Mouse (Mus musculus) natural killer cell, adult 2 months (primary cell): ENCODE results near the gene Coq9.
"Not testable (repeated sequence)": the region's sequence is repeated elsewhere in the genome, so short reads cannot be mapped to it uniquely, and the experiment has no call there.

ENCODE experiments used
- DNase-seq, 2 experiments: peaks; one replicate each; pipeline ENCODE4 v3.0.0; 2022; ENCODE audit warnings: low spot score in 2 of 2

The Coq9 gene

DNA sequence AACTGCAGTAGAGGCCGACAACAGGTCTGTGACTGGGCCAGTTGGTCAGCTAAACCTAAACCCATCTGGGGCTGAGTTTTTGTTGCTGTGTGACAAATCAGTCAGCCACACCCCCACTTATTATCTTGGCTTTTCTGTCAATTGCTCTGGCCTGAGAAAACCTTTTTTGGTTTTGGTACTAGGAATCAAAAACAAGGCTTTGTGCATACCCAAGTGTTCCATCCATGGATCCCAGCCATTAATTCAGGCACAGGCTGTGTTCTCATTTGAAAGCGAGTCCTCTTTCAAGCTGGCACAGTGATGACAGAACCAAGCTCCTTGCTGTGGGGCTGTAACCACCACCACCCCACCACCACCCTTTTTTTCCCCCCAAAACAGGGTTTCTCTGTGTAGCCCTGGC is 16.7 kb upstream of the Coq9 start:
- DNase-seq: no peak

DNA sequence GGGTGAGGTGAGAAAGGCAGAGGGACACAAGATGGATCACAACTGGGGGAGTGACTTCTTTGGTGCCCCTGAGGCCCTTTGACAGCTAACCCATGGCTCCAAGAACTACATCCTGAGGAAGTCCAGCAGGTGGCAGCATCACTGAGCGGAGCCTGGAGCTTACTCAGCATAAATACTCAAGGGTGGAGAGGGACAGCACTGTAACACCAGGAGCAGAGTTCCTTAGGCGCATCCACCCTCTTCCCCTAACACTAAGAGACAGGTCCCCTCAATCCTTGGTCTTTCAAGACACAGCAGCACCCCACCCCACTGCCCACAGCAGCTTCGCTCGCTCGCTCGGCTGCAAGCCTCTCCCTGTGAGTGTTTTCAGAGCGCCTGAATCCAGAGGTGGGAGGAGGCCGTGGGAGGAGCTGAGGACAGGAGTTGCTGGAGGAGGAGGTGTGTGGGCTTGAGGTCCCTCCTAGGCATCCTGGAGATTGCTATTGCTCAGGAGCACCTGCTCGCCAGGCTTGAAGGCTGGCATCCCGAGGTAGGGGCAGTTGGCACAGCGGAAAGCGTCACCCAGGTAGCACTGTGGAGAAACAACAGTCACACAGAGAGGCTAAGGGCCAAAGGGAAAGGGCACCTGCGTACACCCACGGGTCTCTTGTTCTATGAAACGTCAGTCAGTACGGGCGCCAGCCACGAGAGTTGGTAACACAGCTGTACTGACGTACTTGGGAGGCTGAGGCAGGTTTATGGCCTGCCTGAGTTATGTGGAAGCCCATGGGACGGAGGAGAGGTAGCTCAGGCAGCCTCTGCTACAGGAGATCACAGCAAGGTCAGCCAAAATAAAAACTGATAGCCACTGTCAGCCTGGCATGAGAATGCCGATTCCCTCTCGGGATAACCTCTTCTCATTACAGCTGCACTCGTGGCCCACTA is 15.2 kb upstream of the Coq9 start:
- DNase-seq: peak in 1 of 2 experiments; percentile 30

DNA sequence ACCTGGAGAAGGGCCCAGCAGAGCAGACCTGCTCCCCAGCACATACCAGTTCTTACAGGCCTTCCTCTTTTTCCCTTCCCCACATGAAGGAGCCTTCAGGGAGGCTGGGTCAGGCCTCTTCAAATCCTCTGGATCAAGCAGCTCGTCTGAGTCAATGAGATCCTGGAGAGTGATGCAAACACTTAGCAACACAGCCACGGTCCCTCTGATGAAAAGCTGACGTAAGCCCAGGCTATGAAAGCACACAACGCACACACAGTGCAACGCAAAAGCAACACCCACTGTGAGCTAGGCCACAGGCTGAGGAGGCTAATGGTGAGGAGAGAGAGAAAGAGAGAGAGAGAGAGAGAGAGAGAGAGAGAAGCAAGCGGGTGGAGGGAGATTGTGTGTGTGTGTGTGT is 13.0 kb upstream of the Coq9 start:
- no peak for DNase-seq

DNA sequence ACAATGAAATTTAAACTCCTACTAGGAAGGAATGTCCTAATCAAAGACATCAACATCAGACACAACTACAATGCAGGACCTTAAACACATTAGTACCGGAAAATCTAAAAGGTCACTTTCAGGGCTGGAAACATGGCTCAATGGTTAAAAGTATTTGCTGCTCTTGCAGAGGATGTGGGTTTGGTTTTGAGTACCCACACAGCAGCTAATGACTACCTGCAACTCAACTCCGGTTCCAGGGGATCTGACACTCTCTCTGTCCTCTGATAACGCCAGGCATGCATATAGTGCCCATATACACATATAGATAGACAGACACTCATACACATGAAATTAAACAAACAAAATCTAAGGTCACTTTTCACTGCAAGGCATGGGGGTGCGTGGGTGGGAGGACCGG is 11.9 kb upstream of the Coq9 start:
- DNase-seq: peak in 1 of 2 experiments; percentile 8

DNA sequence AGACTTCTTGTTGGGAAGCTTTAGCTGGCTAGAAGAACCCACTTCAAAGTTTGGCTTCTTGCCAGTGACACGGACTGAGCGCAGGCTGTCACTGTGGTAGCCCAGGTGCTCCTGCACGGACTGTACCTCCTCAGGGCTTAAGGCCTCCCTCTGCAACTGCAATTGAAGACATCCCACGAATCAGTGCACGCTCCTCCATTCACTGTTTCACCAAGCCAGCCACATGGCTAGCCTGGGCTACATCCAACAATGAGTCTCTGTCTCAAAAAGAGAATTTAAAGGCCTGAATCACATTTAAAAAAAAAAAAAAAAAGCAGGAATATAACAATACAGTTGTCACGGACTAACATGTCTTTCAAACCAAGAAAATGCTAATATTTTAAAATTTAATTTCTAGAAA is 9.8 kb upstream of the Coq9 start:
- no peak for DNase-seq

DNA sequence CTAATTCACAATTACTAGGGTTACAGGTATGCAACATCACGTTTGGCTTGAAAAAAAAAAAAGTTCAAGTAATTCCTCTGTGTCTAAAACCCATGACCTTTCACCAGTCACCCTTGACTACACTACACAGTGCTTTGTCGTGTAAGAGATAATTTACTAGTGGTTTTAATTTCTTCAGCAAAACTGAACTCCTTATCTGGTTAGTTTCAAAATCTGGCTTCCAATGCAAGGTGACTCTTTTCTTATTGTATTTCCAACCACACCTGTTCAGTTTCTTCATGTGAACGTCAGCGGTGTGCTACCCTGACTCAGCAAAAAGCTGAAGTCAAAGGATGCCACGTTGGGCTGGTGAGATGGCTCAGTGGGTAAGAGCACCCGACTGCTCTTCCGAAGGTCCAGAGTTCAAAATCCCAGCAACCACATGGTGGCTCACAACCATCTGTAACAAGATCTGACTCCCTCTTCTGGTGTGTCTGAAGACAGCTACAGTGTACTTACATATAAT is 4.2 kb upstream of the Coq9 start:
- not testable (repeated sequence) for DNase-seq

DNA sequence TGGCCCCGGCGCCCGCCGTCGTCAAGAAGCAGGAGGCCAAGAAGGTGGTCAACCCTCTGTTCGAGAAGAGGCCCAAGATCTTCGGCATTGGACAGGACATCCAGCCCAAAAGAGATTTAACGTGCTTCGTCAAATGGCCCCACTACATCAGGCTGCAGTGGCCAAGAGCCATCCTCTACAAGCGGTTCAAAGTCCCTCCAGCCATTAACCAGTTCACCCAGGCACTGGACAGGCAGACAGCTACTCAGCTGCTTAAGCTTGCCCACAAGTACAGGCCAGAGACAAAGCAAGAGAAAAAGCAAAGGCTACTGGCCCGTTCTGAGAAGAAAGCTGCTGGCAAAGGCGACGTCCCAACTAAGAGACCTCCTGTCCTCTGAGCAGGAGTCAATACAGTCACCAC is 2.4 kb upstream of the Coq9 start:
- not testable (repeated sequence) for DNase-seq

DNA sequence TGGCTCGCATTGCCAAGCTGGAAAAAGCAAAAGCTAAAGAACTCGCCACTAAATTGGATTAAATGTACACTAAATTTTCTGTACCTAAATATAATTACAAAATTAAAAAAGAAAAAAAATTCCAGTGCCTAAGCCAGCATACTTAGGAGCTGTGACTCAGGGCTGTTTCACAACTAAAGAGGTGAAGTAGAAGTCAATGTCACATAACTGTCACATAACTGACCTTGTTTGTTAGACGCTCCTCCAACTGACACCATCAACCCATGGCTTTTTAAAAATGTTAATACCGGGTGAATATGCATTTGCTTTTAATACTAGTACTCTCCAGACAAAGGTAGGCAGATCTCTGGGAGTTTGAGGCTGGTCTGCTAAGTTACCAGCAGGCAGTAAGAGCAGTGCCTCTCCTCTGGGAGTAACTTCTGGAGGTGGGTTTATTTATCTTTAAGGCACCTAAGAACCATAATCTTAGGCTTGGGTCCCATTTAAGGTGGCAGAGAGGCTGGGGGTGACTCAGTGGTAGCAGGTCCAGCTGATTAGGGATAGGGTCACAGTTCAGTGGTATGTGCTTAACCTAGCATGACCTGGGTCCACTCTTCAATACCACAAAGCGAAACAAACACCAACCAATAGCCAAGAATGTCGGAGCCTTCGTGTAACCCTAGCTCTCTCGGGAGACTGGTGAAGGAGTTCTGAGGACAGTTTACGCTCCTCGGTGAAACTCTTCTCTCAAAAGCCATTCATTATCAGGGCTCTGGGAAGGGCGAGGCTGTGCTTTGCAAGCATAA is 1.5 kb upstream of the Coq9 start:
- DNase-seq: no peak

DNA sequence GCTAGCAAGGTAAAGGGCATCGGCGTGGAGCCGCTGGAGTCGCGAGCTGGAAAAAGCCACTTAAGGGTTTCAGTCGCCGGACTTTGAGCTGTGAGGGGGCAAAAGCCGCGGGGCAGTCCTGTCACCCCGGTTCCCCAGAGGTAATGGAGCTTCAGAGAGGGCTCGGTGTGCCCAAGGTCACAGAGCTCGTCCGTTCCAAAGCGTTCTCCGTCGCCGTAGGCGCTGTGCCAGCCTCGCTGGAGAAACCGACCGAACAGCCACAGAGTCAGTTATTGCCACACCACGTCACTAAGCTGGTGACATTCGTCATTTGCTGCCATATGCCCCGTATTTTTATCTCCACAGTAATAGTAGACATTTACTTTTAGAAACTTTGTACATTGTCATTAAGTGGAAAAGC is 479 bp downstream of the Coq9 start:
- peak in 1 of 2 experiments; percentile 55 for DNase-seq

DNA sequence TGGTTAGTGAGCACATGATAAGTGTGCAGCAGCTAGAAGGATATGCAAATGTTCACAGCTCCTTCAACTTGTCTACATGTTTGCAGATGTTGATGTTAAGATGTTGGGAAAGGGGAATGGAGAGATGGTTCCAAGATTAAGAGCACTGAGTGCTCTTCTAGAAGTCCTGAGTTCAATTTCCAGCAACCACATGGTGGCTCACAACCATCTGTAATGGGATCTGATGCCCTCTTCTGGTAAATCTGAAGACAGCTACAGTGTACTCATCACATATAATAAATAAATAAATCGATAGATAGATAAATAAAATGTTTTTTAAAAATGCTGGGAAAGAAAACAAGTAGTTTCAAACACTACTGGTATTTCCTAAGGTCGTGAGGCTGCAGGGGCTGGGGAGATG is 3.1 kb downstream of the Coq9 start:
- no peak for DNase-seq

DNA sequence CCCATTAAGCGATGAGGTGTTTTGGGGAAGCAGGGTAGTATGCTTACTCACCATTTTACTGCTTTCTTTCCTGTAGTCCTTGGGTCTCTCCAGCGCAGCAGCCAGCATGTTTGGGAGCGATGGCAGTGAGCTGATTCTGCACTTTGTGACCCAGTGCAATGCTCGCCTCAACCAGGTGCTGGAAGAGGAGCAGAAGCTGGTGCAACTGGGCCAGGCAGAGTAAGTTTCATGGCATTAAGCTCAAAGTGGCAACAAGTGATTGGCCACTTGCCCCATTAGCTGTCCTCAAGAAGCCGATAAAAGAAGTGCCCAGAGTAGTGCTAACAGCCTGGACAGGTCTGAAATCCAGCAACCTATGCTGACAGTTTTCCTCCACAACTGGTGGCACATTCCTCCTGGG is 11.9 kb downstream of the Coq9 start:
- DNase-seq: no peak

DNA sequence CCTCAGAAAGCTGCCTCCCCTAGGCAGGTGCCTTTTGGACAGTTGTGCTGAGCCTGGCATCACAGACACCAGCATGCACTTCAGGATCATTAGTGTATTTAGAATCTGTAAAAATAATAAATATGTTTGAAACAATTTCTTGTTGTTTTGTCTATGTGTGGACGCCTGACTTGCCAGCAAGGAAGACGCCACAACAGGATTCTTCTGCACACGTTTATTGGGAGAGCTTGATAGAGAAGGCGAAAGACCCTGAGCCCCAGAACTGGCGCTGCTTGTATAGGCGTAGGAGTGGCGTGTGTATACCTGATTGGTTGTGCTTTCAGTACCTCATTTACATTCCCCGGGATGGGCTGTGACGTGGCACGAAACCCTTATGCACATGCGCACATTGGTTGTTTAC is 16.6 kb downstream of the Coq9 start:
- not testable (repeated sequence) for DNase-seq

DNA sequence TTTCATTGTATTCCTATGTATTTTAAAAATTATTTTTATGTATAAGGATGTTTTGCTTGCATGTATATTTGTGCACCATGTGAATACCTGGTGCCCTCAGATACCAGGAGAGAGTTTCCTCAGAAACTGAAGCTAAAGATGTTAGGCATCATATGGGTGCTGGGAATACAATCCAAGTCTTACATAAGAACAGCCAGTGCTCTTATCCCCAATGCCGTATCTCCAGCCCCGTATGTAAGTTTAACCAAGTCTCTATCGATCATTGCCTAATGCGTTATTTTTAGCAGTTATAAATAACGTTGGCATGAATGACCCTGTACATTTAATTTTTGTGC is 18.9 kb downstream of the Coq9 start:
- DNase-seq: no peak

DNA sequence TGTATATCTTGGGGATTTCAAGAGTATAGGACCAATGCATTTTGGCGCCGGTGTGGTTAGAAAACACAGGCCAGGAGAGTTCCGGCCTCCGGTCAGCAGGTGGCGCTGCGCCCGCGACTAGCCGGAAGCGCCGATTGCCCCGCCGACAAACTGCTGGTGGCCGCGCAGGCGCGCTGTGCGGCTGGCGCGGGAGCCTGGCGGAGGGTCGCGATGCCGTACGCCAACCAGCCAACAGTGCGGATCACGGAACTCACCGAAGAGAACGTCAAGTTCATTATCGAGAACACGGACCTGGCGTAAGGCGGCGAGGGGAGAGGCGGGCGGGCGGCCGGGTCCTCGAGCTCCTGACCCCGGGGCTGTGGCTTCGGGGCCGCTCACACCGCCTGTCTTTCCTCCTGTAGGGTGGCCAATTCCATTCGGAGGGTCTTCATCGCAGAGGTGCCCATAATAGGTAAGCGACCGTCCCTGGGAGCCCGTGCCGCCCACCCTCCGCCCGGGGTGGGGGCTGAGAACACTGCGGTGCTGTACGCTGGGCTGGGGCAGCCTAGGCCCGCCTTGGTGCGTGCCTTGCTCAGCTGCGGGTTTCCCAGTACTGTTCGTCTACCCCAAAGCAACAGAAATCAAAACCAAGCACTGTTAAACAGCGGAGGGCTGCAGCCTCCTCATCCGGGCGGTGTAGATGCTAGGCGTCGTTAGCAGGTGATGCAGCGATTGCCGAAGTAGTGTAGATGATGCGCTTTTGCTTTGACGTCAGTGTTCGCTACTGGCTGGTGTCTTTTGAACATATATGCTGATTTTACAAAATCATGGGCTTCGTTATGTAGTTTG is 19.4 kb downstream of the Coq9 start, which contains the start of gene Polr2c:
Gene Polr2c, plus strand, starts transcription at position 105 of the 828 bp plus-strand sequence.
- DNase-seq: peak; percentile 82 to 90

DNA sequence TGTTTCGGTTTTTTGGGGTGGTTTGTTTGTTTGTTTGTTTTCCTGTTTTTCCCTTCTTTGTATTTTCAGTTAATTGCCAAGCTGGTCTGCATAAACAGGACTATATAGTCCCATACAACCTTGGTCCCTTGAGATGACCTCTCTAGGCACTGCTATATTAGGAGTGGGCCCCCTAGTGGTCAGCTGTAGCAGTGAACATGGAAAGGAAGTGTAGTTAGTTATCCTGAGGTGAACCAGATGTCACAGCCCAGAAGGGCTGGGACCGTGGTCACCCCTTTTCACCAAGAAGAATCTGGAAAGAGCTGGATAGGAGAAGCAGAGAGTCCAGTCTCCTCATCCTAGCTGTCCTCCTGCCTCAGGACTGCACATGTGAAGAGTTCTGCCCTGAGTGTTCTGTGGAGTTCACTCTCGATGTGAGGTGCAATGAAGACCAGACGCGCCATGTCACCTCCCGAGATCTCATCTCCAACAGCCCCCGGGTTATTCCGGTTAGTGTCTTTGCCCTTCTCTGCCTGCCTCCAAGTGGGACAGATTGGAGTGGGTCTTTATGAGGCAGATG is 23.3 kb downstream of the Coq9 start:
- DNase-seq: peak; percentile 57 to 69

DNA sequence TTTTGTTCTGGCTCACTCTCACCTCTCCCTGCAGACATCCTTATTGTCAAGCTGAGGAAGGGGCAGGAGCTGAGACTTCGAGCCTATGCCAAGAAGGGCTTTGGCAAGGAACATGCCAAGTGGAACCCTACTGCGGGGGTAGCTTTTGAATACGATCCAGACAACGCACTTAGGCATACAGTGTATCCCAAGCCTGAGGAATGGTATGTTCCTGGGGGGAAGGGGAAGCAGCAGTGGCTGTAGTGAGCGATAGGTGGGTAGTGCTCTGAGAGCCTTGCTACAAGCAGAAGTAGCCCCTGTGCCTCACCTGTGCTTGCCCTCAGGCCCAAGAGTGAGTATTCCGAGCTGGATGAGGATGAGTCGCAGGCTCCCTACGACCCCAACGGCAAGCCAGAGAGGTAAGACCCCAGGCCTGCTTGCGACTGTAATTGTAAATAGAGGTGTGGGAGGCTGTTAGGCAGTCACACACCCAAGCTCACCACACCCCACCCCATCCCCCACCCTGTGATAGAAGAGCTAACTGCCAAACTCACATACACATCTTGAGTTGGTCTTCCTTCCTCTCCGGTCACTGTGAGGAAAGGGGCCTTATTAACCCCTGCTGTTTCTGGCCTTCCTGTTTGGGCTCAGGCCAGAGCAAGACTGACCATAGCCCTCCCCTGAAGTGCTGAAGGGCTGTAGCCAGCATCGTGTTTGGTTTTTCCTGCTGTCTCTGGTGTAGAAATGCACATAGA is 24.5 kb downstream of the Coq9 start:
- no peak for DNase-seq

DNA sequence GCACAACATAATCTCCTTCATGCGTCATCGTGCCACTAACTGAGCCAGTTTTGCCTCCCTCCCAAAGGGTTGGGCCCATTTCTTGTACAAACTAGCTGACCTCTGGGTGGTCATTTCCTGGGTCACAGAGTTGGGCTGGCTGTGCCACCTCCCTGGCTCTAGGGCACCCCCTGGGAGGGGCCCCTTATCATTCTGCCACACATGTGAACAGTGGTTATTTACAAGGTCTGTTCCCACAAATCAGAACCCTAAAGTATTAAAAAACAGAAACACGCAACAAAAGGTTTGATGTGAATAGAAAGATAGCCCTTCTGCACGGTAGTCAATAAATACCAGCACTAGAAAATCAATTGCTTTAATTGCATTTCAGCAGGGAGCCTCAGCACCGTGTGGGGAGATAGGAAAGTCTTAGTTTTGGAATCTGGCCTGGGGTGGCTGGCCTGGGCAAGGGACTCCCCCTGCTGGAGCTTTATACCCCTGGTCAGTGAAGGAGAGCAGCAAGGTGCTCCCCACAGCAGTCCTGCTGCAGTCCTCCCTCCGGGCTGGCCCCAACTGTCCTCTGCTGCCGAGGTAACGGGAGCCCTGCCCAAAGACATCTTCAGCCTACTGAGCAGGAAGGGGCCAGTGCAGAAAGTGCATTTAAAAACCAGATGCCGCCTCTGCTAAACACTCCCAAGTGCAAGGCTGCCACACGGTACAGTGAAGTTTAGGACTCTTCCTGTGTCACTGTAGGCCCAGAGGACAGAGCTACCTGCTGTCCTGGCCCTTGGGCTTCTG is 26.0 kb downstream of the Coq9 start:
- no peak for DNase-seq

DNA sequence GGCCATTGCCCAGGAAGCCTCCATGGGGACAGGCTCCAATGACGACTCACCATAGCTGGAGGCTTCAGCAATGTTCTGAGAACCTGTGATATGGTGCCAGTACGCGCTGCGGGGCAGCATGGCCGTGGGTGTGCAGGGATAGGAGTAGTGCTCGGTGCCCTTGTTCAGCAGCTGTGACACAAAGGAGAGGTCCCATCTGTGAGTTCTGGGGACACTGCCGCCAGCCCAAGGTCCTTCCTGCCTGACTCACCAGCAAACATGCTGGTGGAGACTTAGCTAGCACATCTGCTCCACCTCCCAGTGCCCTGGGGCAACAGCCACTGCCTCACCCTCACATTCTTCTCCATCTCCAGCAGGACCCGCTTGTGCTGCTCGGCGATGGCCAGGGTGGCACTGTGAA is 27.2 kb downstream of the Coq9 start:
- DNase-seq: no peak

DNA sequence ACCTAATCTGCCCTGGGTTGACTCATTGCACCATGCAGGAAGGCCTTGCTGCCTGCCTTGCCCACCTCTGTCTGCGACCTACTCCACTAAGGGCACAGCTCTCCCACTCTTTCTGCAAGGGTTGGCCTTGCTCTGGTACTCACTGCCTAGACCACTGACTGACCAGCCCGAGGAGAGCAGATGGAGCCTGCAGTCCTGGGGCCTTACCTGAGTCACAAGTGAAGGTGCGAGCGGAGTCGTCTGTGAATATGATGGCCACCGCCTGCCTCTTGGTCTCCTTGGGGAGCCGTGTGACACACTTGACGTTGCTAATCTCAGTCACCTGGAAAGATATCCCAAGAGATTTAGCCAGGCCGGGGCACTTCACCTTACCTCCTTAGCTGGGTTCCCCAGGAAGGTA is 28.8 kb downstream of the Coq9 start:
- DNase-seq: no peak

DNA sequence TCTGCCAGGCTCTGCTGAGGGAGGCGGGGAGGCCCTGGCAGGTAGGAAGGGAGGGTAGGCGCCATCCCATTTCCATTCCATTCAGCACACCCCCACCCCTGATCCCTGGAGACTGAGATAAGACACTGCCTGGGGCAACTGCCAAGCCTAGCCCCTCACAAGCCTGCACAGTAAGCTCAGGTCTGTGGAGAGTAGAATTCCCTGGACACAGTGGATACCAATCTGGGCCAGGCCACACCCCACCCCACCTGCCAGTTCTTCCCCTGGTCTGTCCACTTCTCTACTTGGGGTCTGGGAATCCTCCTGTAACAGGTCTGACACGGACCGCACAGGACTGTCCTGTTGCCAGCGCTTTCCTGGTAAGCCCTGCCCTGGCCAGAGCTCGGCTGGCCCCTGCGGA is 31.0 kb downstream of the Coq9 start:
- DNase-seq: no peak
